Mouse (Mus musculus) mature B cell (primary cell): ENCODE measurements around the gene Ubac2.

Experiments used
- in situ Hi-C: fragments of 300-500 bp; cut with MboI; formaldehyde crosslinking; loops from 2 replicates; pipeline ENCODE4 v1.14.3; 2019

The Ubac2 gene

GRCm38 (mm10) chr14:121964990-121965389 is 86.6 kb downstream of the Ubac2 start, which contains the start of gene Gpr183:
Gpr183 (minus strand) TSS chr14:121965195.
- in situ Hi-C loops: no loop called here

GRCm38 (mm10) chr14:121965461-121965860 is 87.0 kb downstream of the Ubac2 start:
- in situ Hi-C loops: no loop called here

- in situ Hi-C loops: no loop called here
Measured at GRCm38 (mm10) chr14:121967095-121967494, 88.7 kb downstream of the Ubac2 start.

- in situ Hi-C loops: no loop called here
Measured at GRCm38 (mm10) chr14:121970402-121970801, 92.0 kb downstream of the Ubac2 start.

- in situ Hi-C loops: no loop called here
Measured at GRCm38 (mm10) chr14:121973114-121973513, 94.7 kb downstream of the Ubac2 start.

- in situ Hi-C loops: no loop called here
Measured at GRCm38 (mm10) chr14:121981531-121981930, 103.1 kb downstream of the Ubac2 start.

GRCm38 (mm10) chr14:121983009-121983933 is 104.9 kb downstream of the Ubac2 start:
- in situ Hi-C loops: no loop called here

GRCm38 (mm10) chr14:121985477-121985876 is 107.1 kb downstream of the Ubac2 start:
- in situ Hi-C loops: no loop called here

GRCm38 (mm10) chr14:121986028-121986427 is 107.6 kb downstream of the Ubac2 start:
- in situ Hi-C loops: no loop called here

GRCm38 (mm10) chr14:121987287-121987686 is 108.9 kb downstream of the Ubac2 start:
- in situ Hi-C loops: no loop called here

GRCm38 (mm10) chr14:121987691-121988090 is 109.3 kb downstream of the Ubac2 start:
- in situ Hi-C loops: no loop called here

GRCm38 (mm10) chr14:121989331-121989730 is 110.9 kb downstream of the Ubac2 start:
- in situ Hi-C loops: no loop called here

- in situ Hi-C loops: no loop called here
Measured at GRCm38 (mm10) chr14:121989869-121990268, 111.4 kb downstream of the Ubac2 start.

- in situ Hi-C loops: no loop called here
Measured at GRCm38 (mm10) chr14:121990897-121991296, 112.5 kb downstream of the Ubac2 start.

GRCm38 (mm10) chr14:121991921-121992320 is 113.5 kb downstream of the Ubac2 start:
- in situ Hi-C loops: no loop called here

- in situ Hi-C loops: no loop called here
Measured at GRCm38 (mm10) chr14:121992395-121993280, 114.2 kb downstream of the Ubac2 start.

- in situ Hi-C loops: no loop called here
Measured at GRCm38 (mm10) chr14:121993616-121994015, 115.2 kb downstream of the Ubac2 start.

GRCm38 (mm10) chr14:121994171-121994700 is 115.8 kb downstream of the Ubac2 start:
- in situ Hi-C loops: no loop called here

- in situ Hi-C loops: no loop called here
Measured at GRCm38 (mm10) chr14:121994846-121995556, 116.6 kb downstream of the Ubac2 start.

- in situ Hi-C loops: no loop called here
Measured at GRCm38 (mm10) chr14:121995557-121995870, 117.1 kb downstream of the Ubac2 start.

GRCm38 (mm10) chr14:121996786-121997185 is 118.4 kb downstream of the Ubac2 start:
- in situ Hi-C loops: no loop called here

GRCm38 (mm10) chr14:121999455-121999854 is 121.0 kb downstream of the Ubac2 start:
- in situ Hi-C loops: no loop called here
